Mouse (Mus musculus) cortical plate, adult 2 months (tissue): ENCODE data around the gene Exosc6. TPM values are rescaled to one million over a fixed set of nuclear protein-coding genes. Genes with fewer than 3 reads are reported as not detected.
"Not testable (repeated sequence)": the region's sequence is repeated elsewhere in the genome, so short reads cannot be mapped to it uniquely, and the experiment has no call there.

ENCODE experiments used
- H3K27ac ChIP-seq: fragments of 200-500 bp; 2 replicates; pipeline ENCODE4 v1.5.1; 2012; ENCODE audit warnings: low read length, control low read depth, inconsistent platforms; ENCODE audit not compliant: insufficient read depth
- H3K4me1 ChIP-seq: fragments of 200-500 bp; 2 replicates; pipeline ENCODE4 v1.6.1; 2011; ENCODE audit warnings: low read length; ENCODE audit not compliant: control insufficient read depth, insufficient read depth
- H3K4me3 ChIP-seq: fragments of 200-500 bp; 2 replicates; pipeline ENCODE4 v1.5.1; 2011; ENCODE audit warnings: mild to moderate bottlenecking, low read length, control low read depth; ENCODE audit not compliant: insufficient read depth
- CTCF ChIP-seq: fragments of 200-500 bp; IDR thresholded peaks from 2 replicates; pipeline ENCODE4 v1.5.1; 2011; ENCODE audit warnings: mild to moderate bottlenecking, control low read depth, low read length; ENCODE audit not compliant: insufficient read depth; ENCODE audit errors: extremely low read depth
- POLR2A ChIP-seq: fragments of 200-500 bp; IDR thresholded peaks from 2 replicates; pipeline ENCODE4 v1.6.1; 2011; ENCODE audit warnings: mild to moderate bottlenecking, low read length, control low read depth; ENCODE audit not compliant: insufficient read depth; ENCODE audit errors: extremely low read depth
- polyA plus RNA-seq: library from polyadenylated mRNA; depleted of rRNA; stranded (reverse); fragments of >200 nt; gene quantifications from 2 replicates; pipeline ENCODE4 v1.2.3, GENCODE M21; 2012; rRNA removed

The Exosc6 gene
- polyA plus RNA-seq, 1 experiment = not detected

DNA sequence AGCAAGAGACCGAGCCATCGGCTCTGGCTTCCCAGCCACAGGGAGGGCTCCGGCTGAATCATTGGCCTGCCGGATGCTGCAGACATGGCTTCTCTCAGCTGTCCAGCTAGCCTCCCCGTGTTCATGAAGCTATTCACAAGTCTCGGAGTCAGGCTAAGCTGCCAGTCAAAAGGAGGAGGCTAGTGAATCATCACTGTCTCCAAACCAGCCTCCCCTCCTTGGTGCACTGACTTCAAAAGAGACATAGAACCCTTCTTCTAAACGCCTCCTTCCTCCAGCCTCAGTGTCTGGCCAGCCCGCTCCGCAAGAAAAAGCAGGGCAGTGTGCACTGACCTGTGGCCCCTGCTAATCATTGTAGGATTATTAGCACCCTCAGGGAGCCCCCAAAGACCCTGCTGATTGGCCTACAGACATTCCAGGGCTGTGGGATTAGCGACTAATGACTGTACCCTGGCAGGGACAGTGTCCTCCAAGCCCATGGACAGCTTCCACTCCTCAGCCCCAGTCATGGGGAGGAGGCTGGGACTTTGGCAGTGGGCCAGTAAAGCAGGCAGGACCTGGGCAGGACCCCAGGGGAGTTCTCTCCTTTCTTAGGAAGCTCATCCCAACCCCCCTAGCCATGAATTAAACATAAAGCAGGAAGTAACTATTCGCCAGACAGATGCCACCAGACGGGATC is 25.6 kb downstream of the Exosc6 start:
- TF ChIP-seq POLR2A (no peak), CTCF (no peak)
- Histone ChIP-seq H3K4me1 (no peaks in the 10 kb centered on the region), H3K4me3 (no peak overlapping the region), H3K27ac (no peak overlapping the region)

DNA sequence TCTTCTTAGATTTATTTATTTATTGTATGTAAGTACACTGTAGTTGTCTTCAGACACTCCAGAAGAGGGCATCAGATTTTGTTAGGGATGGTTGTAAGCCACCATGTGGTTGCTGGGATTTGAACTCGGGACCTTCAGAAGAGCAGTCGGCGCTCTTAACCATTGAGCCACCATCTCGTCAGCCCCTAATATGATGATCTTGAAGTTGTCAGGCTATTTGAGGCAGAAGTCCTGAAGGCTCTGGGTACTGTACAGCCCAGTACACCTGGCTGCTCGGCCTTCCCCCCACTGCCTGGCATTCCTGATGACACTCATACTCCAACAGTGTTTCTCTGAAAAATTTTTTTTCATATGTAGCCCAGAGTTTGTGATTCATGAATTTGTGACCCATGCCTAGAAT is 27.8 kb downstream of the Exosc6 start:
- H3K4me3 ChIP-seq, H3K27ac ChIP-seq: not testable (repeated sequence)

DNA sequence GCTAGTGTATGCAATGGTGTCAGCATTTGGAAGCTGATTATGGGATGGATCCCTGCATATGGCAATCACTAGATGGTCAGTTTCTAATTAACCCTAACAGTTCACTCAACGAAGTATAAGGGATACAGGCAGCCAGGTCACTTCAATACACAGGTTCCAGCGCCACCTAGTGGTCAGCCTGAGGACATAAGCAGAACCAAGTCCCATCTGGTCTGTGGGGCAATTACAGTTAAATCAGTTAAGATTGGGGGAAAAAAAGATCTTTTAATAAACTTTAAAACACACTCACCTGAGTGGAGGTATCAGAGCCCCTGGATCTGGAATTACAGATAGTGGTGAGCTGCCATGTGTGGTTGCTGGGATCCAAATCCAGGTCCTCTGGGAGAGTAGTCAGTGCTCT is 34.0 kb downstream of the Exosc6 start:
- TF ChIP-seq CTCF = peak; percentile 93
- no peak for TF ChIP-seq POLR2A
- Histone ChIP-seq H3K4me1 (no peaks in the 10 kb centered on the region), H3K27ac (no peak overlapping the region), H3K4me3 (no peak overlapping the region)

More for the DNA sequence above, 27.8 kb downstream of the Exosc6 start:
- H3K4me1 ChIP-seq = not testable (repeated sequence)

DNA sequence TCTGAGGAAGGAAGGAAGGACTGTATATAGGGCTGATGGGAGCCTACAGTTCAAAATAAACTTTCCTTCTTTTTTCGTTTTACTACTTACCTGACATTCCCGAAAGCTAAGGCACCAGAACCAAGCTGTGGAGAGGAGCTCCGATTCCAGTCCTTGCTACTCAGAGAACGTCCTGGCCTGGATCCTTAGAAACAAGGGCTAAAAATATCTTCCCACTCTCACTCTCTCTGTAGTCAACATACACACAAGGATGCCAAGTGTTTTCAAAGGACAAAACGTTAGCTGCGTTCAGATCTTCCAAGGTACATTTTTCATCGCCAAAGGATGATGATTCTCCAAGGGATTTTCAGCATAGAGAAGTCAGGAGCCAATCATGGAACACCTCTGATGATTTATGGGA is 35.6 kb downstream of the Exosc6 start:
- H3K4me3 ChIP-seq = no peak overlapping the region
- no peak overlapping the region for H3K27ac ChIP-seq
- TF ChIP-seq CTCF (no peak), POLR2A (no peak)
- peaks cover 7% of the 10 kb centered on the region for H3K4me1 ChIP-seq

DNA sequence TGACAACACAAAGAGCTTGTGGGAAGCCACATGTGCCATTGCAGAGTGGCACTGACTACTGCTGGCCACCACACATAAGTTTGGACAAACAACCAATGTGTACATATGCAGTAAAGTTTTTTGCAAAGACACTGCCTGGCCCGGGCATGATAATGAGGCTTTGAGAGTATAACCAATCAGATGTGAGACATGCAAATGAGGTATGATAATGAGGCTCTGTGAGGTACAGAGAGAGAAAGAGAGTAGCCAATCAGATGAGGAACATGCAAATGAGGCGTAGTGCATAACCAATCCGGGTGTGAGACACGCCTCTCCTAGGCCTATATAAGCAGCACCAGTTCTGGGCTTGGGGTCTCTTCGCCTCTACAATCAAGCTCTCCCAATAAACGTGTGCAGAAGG is 36.2 kb downstream of the Exosc6 start, which contains the start of gene Clec18a:
Gene Clec18a, minus strand, starts transcription at position 101 of the 400 bp plus-strand sequence.
- not testable (repeated sequence) for H3K4me1 ChIP-seq, H3K27ac ChIP-seq

DNA sequence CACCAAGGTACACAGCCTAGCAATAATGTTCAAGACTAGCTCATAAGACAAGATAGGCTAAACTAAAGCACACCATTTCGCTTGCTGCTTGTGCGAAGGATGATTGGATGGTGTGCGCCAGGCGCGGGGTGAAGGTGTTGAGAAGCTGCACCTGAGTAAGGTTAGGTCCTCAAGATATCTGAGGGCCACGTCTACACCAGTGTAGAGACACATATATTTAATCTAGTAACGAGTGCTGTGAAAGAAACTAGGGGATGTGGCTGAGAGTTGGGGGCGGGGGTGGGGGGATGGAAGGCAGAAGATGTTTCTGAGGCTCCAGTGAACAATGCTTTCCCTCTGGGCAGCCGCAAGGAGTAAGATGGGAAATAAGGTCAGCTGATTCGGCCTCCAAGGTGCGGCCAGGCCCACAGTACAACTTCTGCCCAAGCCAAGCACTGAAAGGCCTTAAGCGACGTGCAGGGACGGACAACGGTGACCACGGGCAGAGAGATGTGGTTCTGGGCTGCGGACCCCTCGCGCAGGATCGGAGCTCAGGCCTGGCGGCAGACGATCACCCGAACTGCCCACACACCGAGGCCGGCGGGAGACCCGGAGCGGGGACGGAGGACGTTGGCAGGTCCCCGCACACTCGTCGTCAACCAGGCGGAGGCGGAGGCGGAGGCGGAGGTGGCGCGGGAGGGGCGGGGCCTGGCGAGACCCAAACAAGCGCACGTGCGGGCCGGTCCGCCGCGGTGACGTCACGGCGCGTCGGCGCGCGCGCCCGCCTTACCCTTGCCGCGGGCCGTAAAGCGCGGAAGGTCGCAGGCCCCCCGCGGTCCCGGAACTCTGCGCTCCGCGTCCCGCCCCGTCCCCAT is 38.0 kb downstream of the Exosc6 start, which contains the start of gene Pdpr:
Gene Pdpr, plus strand, starts transcription at position 766 of the 854 bp plus-strand sequence.
- H3K4me3 ChIP-seq = peak within 1 kb of the TSS; percentile 67
- no peak for TF ChIP-seq POLR2A
- TF ChIP-seq CTCF = no peak
- peak within 1 kb of the TSS; percentile 90 for H3K27ac ChIP-seq
- H3K4me1 ChIP-seq = peaks cover 7% of the 10 kb centered on the region

More for the DNA sequence above, 36.2 kb downstream of the Exosc6 start, which contains the start of gene Clec18a:
- H3K4me3 ChIP-seq = not testable (repeated sequence)

DNA sequence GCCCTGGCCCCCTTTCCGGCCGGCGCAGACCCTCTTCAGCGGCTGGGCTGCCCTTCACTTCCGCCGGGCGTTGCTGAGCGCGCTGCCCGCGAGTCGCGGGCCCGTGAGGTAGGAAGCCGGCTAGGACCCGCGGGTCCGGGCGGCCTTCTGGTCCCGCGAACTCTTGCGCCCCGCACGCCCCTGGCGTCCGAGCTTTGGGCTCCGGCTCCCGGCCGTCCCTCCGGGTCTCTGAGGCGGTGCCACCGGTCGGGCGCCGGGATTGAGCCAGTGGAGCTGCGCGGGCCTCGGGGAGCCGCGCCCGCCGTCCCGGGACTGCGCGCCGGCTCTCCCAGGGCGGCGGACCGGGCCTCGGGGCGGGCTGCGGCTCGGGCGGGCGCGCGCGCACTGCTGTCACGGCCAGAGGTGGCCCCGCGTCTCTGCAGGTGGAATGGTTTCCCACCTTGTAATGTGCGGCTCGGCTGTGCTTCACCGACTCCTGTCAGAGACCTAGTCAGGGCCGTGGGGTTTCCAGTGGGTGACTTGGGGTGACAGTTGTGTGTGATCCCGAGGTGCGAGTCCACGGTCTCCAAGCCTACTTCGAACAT is 38.7 kb downstream of the Exosc6 start:
- H3K4me3 ChIP-seq = peak overlapping the region; percentile 67
- H3K4me1 ChIP-seq, H3K27ac ChIP-seq: not testable (repeated sequence)

Other genes with a start within 250 kb of the Exosc6 start
- 41.8 and 42.9 TPM in 2 replicates for gene Cog4, start 209.7 kb upstream of the Exosc6 start, polyA plus RNA-seq
- 36.8 and 37.4 TPM in 2 replicates for gene Sf3b3, start 209.6 kb upstream of the Exosc6 start, polyA plus RNA-seq
- gene Fuk, start 153.9 kb upstream of the Exosc6 start, polyA plus RNA-seq = 18.0 and 18.2 TPM in 2 replicates
- gene St3gal2, start 136.4 kb upstream of the Exosc6 start, polyA plus RNA-seq = 57.8 and 64.8 TPM in 2 replicates
- 23.8 TPM in 2 replicates for gene Ddx19a, start 58.5 kb upstream of the Exosc6 start, polyA plus RNA-seq
- gene Ddx19b, start 24.6 kb upstream of the Exosc6 start, polyA plus RNA-seq = 13.0 and 13.4 TPM in 2 replicates
- 70.9 and 71.7 TPM in 2 replicates for gene Aars, start 23.2 kb upstream of the Exosc6 start, polyA plus RNA-seq
- gene Clec18a, start 36.1 kb downstream of the Exosc6 start, polyA plus RNA-seq = 6.0 and 7.5 TPM in 2 replicates
- gene Pdpr, start 38.3 kb downstream of the Exosc6 start, polyA plus RNA-seq = 14.7 and 15.8 TPM in 2 replicates
- 66.2 and 69.3 TPM in 2 replicates for gene Glg1, start 202.9 kb downstream of the Exosc6 start, polyA plus RNA-seq
- 15.2 TPM in 2 replicates for gene Rfwd3, start 243.9 kb downstream of the Exosc6 start, polyA plus RNA-seq